Comparison of ENCODE assay signal across 30 mouse cellular contexts in genomic region chr5:138226491-138226890, GRCm38 (mm10). TPM values are rescaled to one million over a fixed set of nuclear protein-coding genes. Genes with fewer than 3 reads are reported as not detected.
A peak's percentile ranks its signal among the peaks of the same experiment; 100 is the strongest.
DNase-seq lines count a peak whose midpoint lies in the region; ATAC-seq and TF ChIP-seq lines count a peak whose summit lies in the region.
"Had no signal": no experiment of that assay in that cellular context is flagged by ENCODE, and none has a peak within 500 bp of the region (broad histone marks: within the 10 kb centered on the region; RNA-seq: fewer than 3 reads in every experiment).

No protein-coding gene starts in this region.

- H3K36me3 ChIP-seq in MEL (ENCODE audit: control insufficient read depth in 1 of 2, insufficient read depth in 2 of 2, low read length in 2 of 2) (peaks cover 0 to 19% of the 10 kb centered on the region in 2 experiments; a peak in 2 of 4 replicates), macrophage (ENCODE audit: inconsistent target) (no peaks in the 10 kb centered on the region)
- H3K36me3 ChIP-seq in liver, embryonic 11.5 days (ENCODE audit: control insufficient read depth, insufficient read depth, low read length): no peaks in the 10 kb centered on the region
- H3K36me3 ChIP-seq: embryonic facial prominence, embryonic 10.5 days; embryonic facial prominence, embryonic 13.5 days; forebrain, embryonic 12.5 days; forebrain, embryonic 15.5 days; heart, embryonic 12.5 days; heart, embryonic 15.5 days; hindbrain, embryonic 10.5 days; hindbrain, embryonic 13.5 days had no signal

- ATAC-seq in liver, embryonic 11.5 days (replicated peaks; ENCODE audit: low FRiP score): no peak
- ATAC-seq: forebrain, embryonic 15.5 days; hindbrain, postnatal 0 days; inflammation-experienced regulatory T-cells, adult 6 months; Patski had no signal

- no peak for TF ChIP-seq POLR2A in MEL (IDR thresholded peaks at IDR 0.05; ENCODE audit: control insufficient read depth in 1 of 2, insufficient read depth in 1 of 2, low read depth in 1 of 2, low read length in 2 of 2, poor library complexity in 1 of 2)

- H3K4me2 ChIP-seq in liver, embryonic 11.5 days: no peak overlapping the region
- H3K4me2 ChIP-seq: embryonic facial prominence, embryonic 13.5 days; forebrain, embryonic 12.5 days; forebrain, embryonic 15.5 days; heart, embryonic 12.5 days; heart, embryonic 15.5 days; hindbrain, embryonic 13.5 days had no signal

- DNase-seq in 416B (ENCODE audit: low read depth) (peak; percentile 62), MEL (ENCODE audit: low read depth, low spot score) (peak; percentile 38)
- no peak for DNase-seq in right cerebral cortex, postnatal 25 days
- no peak for DNase-seq in liver, embryonic 11.5 days (ENCODE audit: low spot score)
- no peak for DNase-seq in frontal cortex, postnatal 10 days (ENCODE audit: low spot score in 2 of 2)
- DNase-seq: adrenal gland, postnatal 10 days; adrenal gland, postnatal 36 days; cerebellum, adult 11-12 months; cerebellum, adult 8-10 months; cerebellum, postnatal 10 days; cerebellum, postnatal 36 days; embryo, embryonic 11 days; gastrocnemius, postnatal 10 days; gastrocnemius, postnatal 36 days; heart, postnatal 10 days; heart, postnatal 36 days had no signal

- no peak overlapping the region for H3K9ac ChIP-seq in MEL (ENCODE audit: control insufficient read depth, low read depth, low read length, poor library complexity, severe bottlenecking)
- no peak overlapping the region for H3K9ac ChIP-seq in liver, embryonic 11.5 days (ENCODE audit: low read depth, low read length)
- H3K9ac ChIP-seq: embryonic facial prominence, embryonic 13.5 days; forebrain, embryonic 12.5 days; forebrain, embryonic 15.5 days; heart, embryonic 12.5 days; heart, embryonic 15.5 days; hindbrain, embryonic 13.5 days had no signal

- TF ChIP-seq CTCF in MEL (IDR thresholded peaks at IDR 0.05 in 2 of 3, conservative IDR thresholded peaks at IDR 0.05 in 1 of 3; ENCODE audit: control insufficient read depth in 1 of 3, insufficient read depth in 1 of 3, low read depth in 2 of 3, low read length in 3 of 3, poor library complexity in 1 of 3, severe bottlenecking in 1 of 3): no peak

- H3K79me2 ChIP-seq in MEL (ENCODE audit: control insufficient read depth, insufficient read depth, low read length, poor library complexity) (no peaks in the 10 kb centered on the region), macrophage (ENCODE audit: inconsistent target) (peaks cover 15% of the 10 kb centered on the region; the same call in 1 of the 2 replicates)

- H3K4me3 ChIP-seq in MEL (ENCODE audit: control insufficient read depth in 1 of 2, insufficient read depth in 1 of 2, low read depth in 2 of 2, low read length in 2 of 2) (no peak overlapping the region), macrophage (ENCODE audit: inconsistent target) (no peak overlapping the region)
- no peak overlapping the region for H3K4me3 ChIP-seq in liver, embryonic 11.5 days (ENCODE audit: low read depth, low read length)
- H3K4me3 ChIP-seq: embryonic facial prominence, embryonic 10.5 days; embryonic facial prominence, embryonic 13.5 days; erythroblast, embryonic 14.5 days; forebrain, embryonic 12.5 days; forebrain, embryonic 15.5 days; heart, embryonic 12.5 days; heart, embryonic 15.5 days; hindbrain, embryonic 10.5 days; hindbrain, embryonic 13.5 days had no signal

- WGBS in macrophage (ENCODE audit: missing documents): 17% methylated on average over 4 of the region's 4 CpGs
- WGBS in liver, embryonic 11.5 days: 59% methylated on average over 4 of the region's 4 CpGs

- H3K27ac ChIP-seq in MEL (ENCODE audit: control insufficient read depth, low read depth, low read length): peak overlapping the region; percentile 14; the same call in 1 of the 2 replicates
- peak overlapping the region; percentile 79 for H3K27ac ChIP-seq in macrophage
- no peak overlapping the region for H3K27ac ChIP-seq in liver, embryonic 11.5 days (ENCODE audit: low read depth, low read length)
- H3K27ac ChIP-seq: embryonic facial prominence, embryonic 10.5 days; embryonic facial prominence, embryonic 13.5 days; forebrain, embryonic 12.5 days; forebrain, embryonic 15.5 days; heart, embryonic 15.5 days; hindbrain, embryonic 10.5 days; hindbrain, embryonic 13.5 days; hindbrain, postnatal 0 days had no signal

- peaks cover 10 to 19% of the 10 kb centered on the region in 2 experiments for H3K4me1 ChIP-seq in MEL (ENCODE audit: control insufficient read depth in 1 of 2, insufficient read depth in 2 of 2, low read length in 2 of 2)
- no peaks in the 10 kb centered on the region for H3K4me1 ChIP-seq in liver, embryonic 11.5 days (replicated peaks; ENCODE audit: control insufficient read depth, insufficient read depth, low read length)
- H3K4me1 ChIP-seq: embryonic facial prominence, embryonic 10.5 days; embryonic facial prominence, embryonic 13.5 days; forebrain, embryonic 12.5 days; forebrain, embryonic 15.5 days; heart, embryonic 12.5 days; heart, embryonic 15.5 days; hindbrain, embryonic 10.5 days; hindbrain, embryonic 13.5 days had no signal

- no peak for TF ChIP-seq EP300 in MEL (IDR thresholded peaks at IDR 0.05; ENCODE audit: low read depth in 1 of 2, low read length in 2 of 2)

- TF ChIP-seq RAD21 in MEL (IDR thresholded peaks at IDR 0.05; ENCODE audit: low read depth, low read length): no peak

- no peaks in the 10 kb centered on the region for H3K9me3 ChIP-seq in MEL (replicated peaks; ENCODE audit: insufficient read depth, low read length)
- no peaks in the 10 kb centered on the region for H3K9me3 ChIP-seq in liver, embryonic 11.5 days (ENCODE audit: control insufficient read depth, low read length)
- H3K9me3 ChIP-seq: embryonic facial prominence, embryonic 10.5 days; embryonic facial prominence, embryonic 13.5 days; forebrain, embryonic 12.5 days; forebrain, embryonic 15.5 days; heart, embryonic 12.5 days; heart, embryonic 15.5 days; hindbrain, embryonic 10.5 days; hindbrain, embryonic 13.5 days had no signal

- H3K27me3 ChIP-seq in MEL (ENCODE audit: control insufficient read depth in 1 of 2, insufficient read depth in 2 of 2, low read length in 2 of 2): no peaks in the 10 kb centered on the region
- no peaks in the 10 kb centered on the region for H3K27me3 ChIP-seq in liver, embryonic 11.5 days (replicated peaks; ENCODE audit: control insufficient read depth, insufficient read depth, low read length)
- H3K27me3 ChIP-seq: embryonic facial prominence, embryonic 13.5 days; forebrain, embryonic 12.5 days; forebrain, embryonic 15.5 days; heart, embryonic 15.5 days; hindbrain, embryonic 13.5 days; Patski had no signal

RNA-seq across cellular contexts. Expression of gene Nxpe5, which starts 0.8 kb away (rescaled TPM):
- total RNA-seq in MEL (2012; rRNA removed): not detected in 2 replicates
- polyA plus RNA-seq in MEL (2012; ENCODE audit: insufficient read depth in 1 of 2, insufficient read length in 2 of 2, low read depth in 1 of 2, low replicate concordance in 2 of 2, missing spikeins in 1 of 2) (not detected), macrophage (2018) (21.3 to 30.2 TPM (median 28.7 TPM) in 3 replicates)
- total RNA-seq in macrophage (2018; cell fraction: chromatin; rRNA removed): 10 to 100 TPM in 13 of 26 experiments, 1 to 10 TPM in 12, under 1 TPM in 1; 0.58 to 33.4 (median 10.3) TPM
- total RNA-seq in macrophage (2018; cell fraction: cytosol; rRNA removed): 10 to 100 TPM in 21 of 26 experiments, 1 to 10 TPM in 5; 6.1 to 31.3 (median 15.1) TPM
- 10 to 100 TPM in 22 of 26 experiments, 1 to 10 TPM in 4; 6.4 to 89.4 (median 20.0) TPM for total RNA-seq in macrophage (2018; cell fraction: nucleus; rRNA removed)
- not detected in 2 replicates for polyA plus RNA-seq in liver, embryonic 11.5 days (2014; fragmentation: Nextera tagmentation; extraction: Ambion mirVana)
- polyA plus RNA-seq: cortical plate, adult 2 months; embryonic facial prominence, embryonic 10.5 days; embryonic facial prominence, embryonic 13.5 days; erythroblast, embryonic 14.5 days; forebrain, embryonic 12.5 days; forebrain, embryonic 15.5 days; heart, embryonic 12.5 days; heart, embryonic 15.5 days; hindbrain, embryonic 10.5 days; hindbrain, embryonic 13.5 days; hindbrain, postnatal 0 days had no signal

RNA-seq across cellular contexts. Expression of gene Lamtor4, which starts 28.8 kb away (rescaled TPM):
- total RNA-seq in MEL (2012; rRNA removed): 45.7 and 51.5 TPM in 2 replicates
- polyA plus RNA-seq in MEL (2012; ENCODE audit: insufficient read depth in 1 of 2, insufficient read length in 2 of 2, low read depth in 1 of 2, low replicate concordance in 2 of 2, missing spikeins in 1 of 2): 10 to 100 TPM in 1 of 2 experiments, not detected in 1; 59.0 TPM
- total RNA-seq in macrophage (2018; cell fraction: chromatin; rRNA removed): 10 to 100 TPM in 11 of 26 experiments, 1 to 10 TPM in 15; 2.7 to 26.8 (median 9.0) TPM
- 10 to 100 TPM; 45.5 to 92.3 (median 68.9) TPM for total RNA-seq in macrophage (2018; cell fraction: cytosol; rRNA removed)
- 10 to 100 TPM in 24 of 26 experiments, 1 to 10 TPM in 2; 6.3 to 43.1 (median 17.2) TPM for total RNA-seq in macrophage (2018; cell fraction: nucleus; rRNA removed)
- 32.5 to 106 TPM (median 78.4 TPM) in 3 replicates for polyA plus RNA-seq in macrophage (2018)
- 40.3 and 49.2 TPM in 2 replicates for polyA plus RNA-seq in liver, embryonic 11.5 days (2014; fragmentation: Nextera tagmentation; extraction: Ambion mirVana)

RNA-seq across cellular contexts. Expression of gene Mblac1, which starts 32.4 kb away (rescaled TPM):
- 5.0 and 5.2 TPM in 2 replicates for total RNA-seq in MEL (2012; rRNA removed)
- polyA plus RNA-seq in MEL (2012; ENCODE audit: insufficient read depth in 1 of 2, insufficient read length in 2 of 2, low read depth in 1 of 2, low replicate concordance in 2 of 2, missing spikeins in 1 of 2): 1 to 10 TPM in 1 of 2 experiments, not detected in 1; 5.7 TPM
- 10 to 100 TPM in 1 of 26 experiments, 1 to 10 TPM in 17, under 1 TPM in 3, not detected in 5; 0.62 to 18.7 (median 2.5) TPM for total RNA-seq in macrophage (2018; cell fraction: chromatin; rRNA removed)
- 1 to 10 TPM in 25 of 26 experiments, under 1 TPM in 1; 0.91 to 8.5 (median 5.4) TPM for total RNA-seq in macrophage (2018; cell fraction: cytosol; rRNA removed)
- 10 to 100 TPM in 4 of 26 experiments, 1 to 10 TPM in 19, under 1 TPM in 3; 0.83 to 16.0 (median 3.0) TPM for total RNA-seq in macrophage (2018; cell fraction: nucleus; rRNA removed)
- polyA plus RNA-seq in macrophage (2018): 3.3 to 5.8 TPM (median 5.4 TPM) in 3 replicates
- polyA plus RNA-seq in liver, embryonic 11.5 days (2014; fragmentation: Nextera tagmentation; extraction: Ambion mirVana): 5.8 and 6.3 TPM in 2 replicates

RNA-seq across cellular contexts. Expression of gene BC037034, which starts 37.3 kb away (rescaled TPM):
- total RNA-seq in MEL (2012; rRNA removed): 27.8 and 35.6 TPM in 2 replicates
- polyA plus RNA-seq in MEL (2012; ENCODE audit: insufficient read depth in 1 of 2, insufficient read length in 2 of 2, low read depth in 1 of 2, low replicate concordance in 2 of 2, missing spikeins in 1 of 2): 10 to 100 TPM in 1 of 2 experiments, not detected in 1; 59.1 TPM
- 100 to 1,000 TPM in 18 of 26 experiments, 10 to 100 TPM in 8; 31.3 to 257 (median 130) TPM for total RNA-seq in macrophage (2018; cell fraction: chromatin; rRNA removed)
- total RNA-seq in macrophage (2018; cell fraction: cytosol; rRNA removed): 10 to 100 TPM; 14.8 to 38.3 (median 25.4) TPM
- total RNA-seq in macrophage (2018; cell fraction: nucleus; rRNA removed): 100 to 1,000 TPM in 11 of 26 experiments, 10 to 100 TPM in 15; 36.5 to 244 (median 93.9) TPM
- polyA plus RNA-seq in macrophage (2018): 25.8 to 46.6 TPM (median 43.8 TPM) in 3 replicates
- 6.8 and 7.2 TPM in 2 replicates for polyA plus RNA-seq in liver, embryonic 11.5 days (2014; fragmentation: Nextera tagmentation; extraction: Ambion mirVana)

RNA-seq across cellular contexts. Expression of gene Cnpy4, which starts 39.2 kb away (rescaled TPM):
- total RNA-seq in MEL (2012; rRNA removed): 7.8 TPM in 2 replicates
- 10 to 100 TPM in 1 of 2 experiments, not detected in 1; 12.1 TPM for polyA plus RNA-seq in MEL (2012; ENCODE audit: insufficient read depth in 1 of 2, insufficient read length in 2 of 2, low read depth in 1 of 2, low replicate concordance in 2 of 2, missing spikeins in 1 of 2)
- total RNA-seq in macrophage (2018; cell fraction: chromatin; rRNA removed): 10 to 100 TPM in 8 of 26 experiments, 1 to 10 TPM in 14, under 1 TPM in 3, not detected in 1; 0.41 to 21.5 (median 5.4) TPM
- total RNA-seq in macrophage (2018; cell fraction: cytosol; rRNA removed): 10 to 100 TPM; 10.8 to 19.2 (median 14.6) TPM
- 10 to 100 TPM in 20 of 26 experiments, 1 to 10 TPM in 6; 2.7 to 20.8 (median 13.3) TPM for total RNA-seq in macrophage (2018; cell fraction: nucleus; rRNA removed)
- 15.8 to 21.3 TPM (median 16.0 TPM) in 3 replicates for polyA plus RNA-seq in macrophage (2018)
- polyA plus RNA-seq in liver, embryonic 11.5 days (2014; fragmentation: Nextera tagmentation; extraction: Ambion mirVana): 36.0 and 38.7 TPM in 2 replicates

Comparison
In these comparisons a context has a peak if more than half of its experiments do, and no peak if none do; other contexts are left out.
1. DNase-seq: peak in 416B (single experiment) and MEL (single experiment); none in right cerebral cortex, postnatal 25 days (single experiment), liver, embryonic 11.5 days (single experiment) and frontal cortex, postnatal 10 days (0 of 2).
2. RNA of gene Nxpe5, which starts 0.8 kb away (polyA plus RNA-seq): 21.3 to 30.2 TPM in macrophage; not detected in MEL and not detected in liver, embryonic 11.5 days; every median in the first group is over 10 times any median in the second.